Mouse (Mus musculus): Measurements from ENCODE around the gene Plekho2. TPM values are rescaled to one million over a fixed set of nuclear protein-coding genes. Genes with fewer than 3 reads are reported as not detected.
A peak's percentile ranks its signal among the peaks of the same experiment; 100 is the strongest.

Gene Plekho2
- total RNA-seq, 2 experiments from 2014 or later = 18.3 to 21.2 TPM

GRCm38 (mm10) chr9:65587573-65588358, 7.9 kb upstream of the Plekho2 start:
- DNase-seq = peak; percentile 37 to 48
- intact Hi-C loops (cut with DNase I) = loop anchor here (5.0 to 10.0 kb wide), 2 partner anchors 123 to 195 kb away; partner anchors contain the start of genes Kbtbd13 and Spg21

GRCm38 (mm10) chr9:65587270-65587572, 7.4 kb upstream of the Plekho2 start:
- intact Hi-C loops (cut with DNase I) = loop anchor here (5.0 to 10.0 kb wide), 2 partner anchors 122 to 195 kb away; partner anchors contain the start of genes Kbtbd13 and Spg21
- no peak for DNase-seq

- DNase-seq = peak; percentile 89
- intact Hi-C loops (cut with DNase I) = loop anchor here (5.0 to 10.0 kb wide), 2 partner anchors 122 to 194 kb away; partner anchors contain the start of genes Kbtbd13 and Spg21
Measured at GRCm38 (mm10) chr9:65586406-65587269, 6.8 kb upstream of the Plekho2 start, which contains the start of gene Pif1. Gene Pif1, plus strand, starts transcription at chr9:65587160.

GRCm38 (mm10) chr9:65583045-65583444, 3.2 kb upstream of the Plekho2 start:
- peak in 1 of 2 experiments; percentile 27 for DNase-seq
- intact Hi-C loops (cut with DNase I) = loop anchor here (5.0 to 10.0 kb wide), 2 partner anchors 118 to 151 kb away; partner anchors contain the start of gene Spg21

GRCm38 (mm10) chr9:65580401-65581256, 789 bp upstream of the Plekho2 start:
- DNase-seq = peak; percentile 93
- intact Hi-C loops (cut with DNase I) = loop anchor here (1.0 to 10.0 kb wide), 3 partner anchors 56 to 148 kb away; partner anchors contain the start of gene Spg21

GRCm38 (mm10) chr9:65578801-65579249, 1.0 kb downstream of the Plekho2 start:
- peak; percentile 62 to 70 for DNase-seq
- intact Hi-C loops (cut with DNase I) = loop anchor here (2.0 to 5.0 kb wide), 3 partner anchors 16 to 37 kb away; no protein-coding TSS in a partner anchor

GRCm38 (mm10) chr9:65577511-65578196, 2.2 kb downstream of the Plekho2 start:
- intact Hi-C loops (cut with DNase I) = loop anchor here (2.0 to 5.0 kb wide), 3 partner anchors 15 to 35 kb away; no protein-coding TSS in a partner anchor
- no peak for DNase-seq

GRCm38 (mm10) chr9:65576861-65577510, 2.9 kb downstream of the Plekho2 start:
- intact Hi-C loops (cut with DNase I) = loop anchor here (5.0 kb wide), 1 partner anchor 35 kb away; no protein-coding TSS in a partner anchor
- DNase-seq = peak; percentile 62 to 64

- intact Hi-C loops (cut with DNase I) = loop anchor here (5.0 kb wide), 1 partner anchor 33 kb away; no protein-coding TSS in a partner anchor
- peak; percentile 67 to 72 for DNase-seq
Measured at GRCm38 (mm10) chr9:65575393-65576196, 4.2 kb downstream of the Plekho2 start.

GRCm38 (mm10) chr9:65574513-65575392, 5.1 kb downstream of the Plekho2 start:
- intact Hi-C loops (cut with DNase I) = loop anchor here (5.0 kb wide), 1 partner anchor 32 kb away; no protein-coding TSS in a partner anchor
- no peak for DNase-seq

GRCm38 (mm10) chr9:65572837-65573236, 7.0 kb downstream of the Plekho2 start:
- intact Hi-C loops (cut with DNase I) = no loop called here
- DNase-seq = no peak

GRCm38 (mm10) chr9:65569491-65569971, 10.3 kb downstream of the Plekho2 start:
- DNase-seq = peak; percentile 70 to 77
- intact Hi-C loops (cut with DNase I) = no loop called here

GRCm38 (mm10) chr9:65568787-65569186, 11.1 kb downstream of the Plekho2 start:
- intact Hi-C loops (cut with DNase I) = no loop called here
- no peak for DNase-seq

- intact Hi-C loops (cut with DNase I) = no loop called here
- no peak for DNase-seq
Measured at GRCm38 (mm10) chr9:65564698-65565097, 15.1 kb downstream of the Plekho2 start.

- intact Hi-C loops (cut with DNase I) = loop anchor here (2.0 kb wide), 1 partner anchor 16 kb away; no protein-coding TSS in a partner anchor
- no peak for DNase-seq
Measured at GRCm38 (mm10) chr9:65563073-65563472, 16.8 kb downstream of the Plekho2 start.

GRCm38 (mm10) chr9:65562081-65562506, 17.7 kb downstream of the Plekho2 start:
- intact Hi-C loops (cut with DNase I) = loop anchor here (2.0 kb wide), 1 partner anchor 17 kb away; no protein-coding TSS in a partner anchor
- peak; percentile 76 to 80 for DNase-seq

All from heart, postnatal 10 days (tissue).